Mouse (Mus musculus) spleen, adult 2 months (tissue): ENCODE data around the gene Tgm7.

Experiments used
- CTCF ChIP-seq: fragments of 200-500 bp; IDR thresholded peaks from 2 replicates; pipeline ENCODE4 v1.5.1; 2011; ENCODE audit warnings: mild to moderate bottlenecking, inconsistent platforms; ENCODE audit not compliant: insufficient read depth, insufficient read length, insufficient replicate concordance; ENCODE audit errors: extremely low read depth
- POLR2A ChIP-seq: fragments of 200-500 bp; IDR thresholded peaks from 2 replicates; pipeline ENCODE4 v1.6.1; 2011; ENCODE audit warnings: low read depth, low read length, inconsistent platforms

GRCm38 (mm10) chr2:121052176-121052575, 57.4 kb downstream of the Tgm7 start:
- TF ChIP-seq CTCF (no peak), POLR2A (no peak)
